In genomic region chr17:66075827-66076173, GRCm38 (mm10) we compare ENCODE assay signal across 8 mouse cellular contexts. TPM values are rescaled to one million over a fixed set of nuclear protein-coding genes. Genes with fewer than 3 reads are reported as not detected.
A peak's percentile ranks its signal among the peaks of the same experiment; 100 is the strongest.
DNase-seq lines count a peak whose midpoint lies in the region; ATAC-seq and TF ChIP-seq lines count a peak whose summit lies in the region.

No protein-coding gene starts in this region.

- no peak for ATAC-seq in kidney, embryonic 14.5 days (ENCODE audit: low FRiP score, low TSS enrichment)
- no peak for ATAC-seq in heart, embryonic 14.5 days (ENCODE audit: insufficient number of reproducible peaks, insufficient read depth, low FRiP score, low read depth)
- ATAC-seq in liver, postnatal 0 days: no peak

- peaks cover 6% of the 10 kb centered on the region; the same call in 1 of the 2 replicates for H3K4me1 ChIP-seq in kidney, embryonic 14.5 days (ENCODE audit: control insufficient read depth, insufficient read depth, low read length)
- H3K4me1 ChIP-seq in bone marrow macrophage, adult 2 months (ENCODE audit: control insufficient read depth, insufficient read depth, low read length): peaks cover 21% of the 10 kb centered on the region
- 0 out of 4 replicates have a peak, but pooled peaks cover 0 to 7% of the 10 kb centered on the region in 2 experiments for H3K4me1 ChIP-seq in heart, embryonic 14.5 days (ENCODE audit: control insufficient read depth in 2 of 2, insufficient read depth in 2 of 2, low read length in 2 of 2)
- H3K4me1 ChIP-seq in liver, postnatal 0 days (ENCODE audit: insufficient read depth): peaks cover 6% of the 10 kb centered on the region; the same call in 1 of the 2 replicates

- TF ChIP-seq CTCF in bone marrow macrophage, adult 2 months (IDR thresholded peaks at IDR 0.05; ENCODE audit: low read depth, low read length): no peak
- TF ChIP-seq CTCF in liver, postnatal 0 days (IDR thresholded peaks at IDR 0.05; ENCODE audit: low read depth): no peak

- H3K9ac ChIP-seq in kidney, embryonic 14.5 days (ENCODE audit: low read depth, low read length): peak overlapping the region; percentile 85
- peak overlapping the region; percentile 82 for H3K9ac ChIP-seq in heart, embryonic 14.5 days (ENCODE audit: low read length)
- H3K9ac ChIP-seq in liver, postnatal 0 days (replicated peaks): peak overlapping the region; percentile 82

- no peak for TF ChIP-seq EP300 in liver, postnatal 0 days (IDR thresholded peaks at IDR 0.05; ENCODE audit: low read depth)

- peaks cover 18% of the 10 kb centered on the region for H3K36me3 ChIP-seq in kidney, embryonic 14.5 days (ENCODE audit: control insufficient read depth, insufficient read depth, low read length)
- peaks cover 26% of the 10 kb centered on the region for H3K36me3 ChIP-seq in heart, embryonic 14.5 days (ENCODE audit: control insufficient read depth, insufficient read depth, low read length)
- H3K36me3 ChIP-seq in liver, postnatal 0 days (replicated peaks; ENCODE audit: insufficient read depth, low read length): peaks cover 13% of the 10 kb centered on the region

- H3K4me3 ChIP-seq in kidney, embryonic 14.5 days (ENCODE audit: low read length): peak overlapping the region; percentile 92
- peak overlapping the region; percentile 99 for H3K4me3 ChIP-seq in bone marrow macrophage, adult 2 months (ENCODE audit: insufficient read depth, low read length)
- peak overlapping the region; percentile 88 to 96 for H3K4me3 ChIP-seq in heart, embryonic 14.5 days (ENCODE audit: control insufficient read depth in 1 of 2, insufficient read depth in 1 of 2, low read depth in 1 of 2, low read length in 2 of 2)
- H3K4me3 ChIP-seq in liver, postnatal 0 days (ENCODE audit: low read depth, low read length): peak overlapping the region; percentile 88

- WGBS in kidney, embryonic 14.5 days: 7% methylated on average over 12 of the region's 12 CpGs
- WGBS in heart, embryonic 14.5 days: 9% methylated on average over 12 of the region's 12 CpGs
- WGBS in liver, postnatal 0 days (ENCODE audit: insufficient replicate concordance): 4% methylated on average over 12 of the region's 12 CpGs

- no peaks in the 10 kb centered on the region for H3K9me3 ChIP-seq in kidney, embryonic 14.5 days (ENCODE audit: control insufficient read depth, low read length)
- no peaks in the 10 kb centered on the region for H3K9me3 ChIP-seq in heart, embryonic 14.5 days (ENCODE audit: control insufficient read depth, low read length)
- no peaks in the 10 kb centered on the region for H3K9me3 ChIP-seq in liver, postnatal 0 days (ENCODE audit: low read length)

- peak overlapping the region; percentile 84 for H3K4me2 ChIP-seq in kidney, embryonic 14.5 days (replicated peaks; ENCODE audit: low read depth, low read length)
- H3K4me2 ChIP-seq in heart, embryonic 14.5 days (ENCODE audit: low read length): peak overlapping the region; percentile 77
- peak overlapping the region; percentile 79 for H3K4me2 ChIP-seq in liver, postnatal 0 days (ENCODE audit: low read depth, low read length)

- TF ChIP-seq POLR2A in bone marrow macrophage, adult 2 months (IDR thresholded peaks at IDR 0.05; ENCODE audit: borderline replicate concordance, low read depth, low read length): no peak

- no peaks in the 10 kb centered on the region for H3K27me3 ChIP-seq in kidney, embryonic 14.5 days (ENCODE audit: control insufficient read depth, insufficient read depth, low read length)
- no peaks in the 10 kb centered on the region for H3K27me3 ChIP-seq in heart, embryonic 14.5 days (ENCODE audit: control insufficient read depth, insufficient read depth, low read length)
- H3K27me3 ChIP-seq in liver, postnatal 0 days (ENCODE audit: insufficient read depth, low read length): no peaks in the 10 kb centered on the region

- H3K27ac ChIP-seq in kidney, embryonic 14.5 days (ENCODE audit: low read depth, low read length): no peak overlapping the region
- H3K27ac ChIP-seq in bone marrow macrophage, adult 2 months (ENCODE audit: insufficient read depth, low read depth, low read length): peak overlapping the region; percentile 84; the same call in 1 of the 2 replicates
- peak overlapping the region; percentile 82 to 87; a peak in 2 of 4 replicates for H3K27ac ChIP-seq in heart, embryonic 14.5 days (replicated peaks in 1 of 2; ENCODE audit: control insufficient read depth in 1 of 2, insufficient read depth in 1 of 2, low read depth in 2 of 2, low read length in 2 of 2)
- peak overlapping the region; percentile 98 for H3K27ac ChIP-seq in liver, postnatal 0 days (ENCODE audit: low read depth)

- no peak for DNase-seq in kidney, postnatal 4 days
- peak; percentile 23 for DNase-seq in liver, postnatal 0 days
- peak; percentile 37 for DNase-seq in retina, postnatal 7 days (ENCODE audit: low read depth, low spot score)
- DNase-seq in urinary bladder, postnatal 4 days (ENCODE audit: low spot score in 2 of 2): no peak
- DNase-seq in cerebellum, adult 11-12 months: no peak

RNA-seq across cellular contexts. Expression of gene Ankrd12, which starts 1.1 kb away (rescaled TPM):
- polyA plus RNA-seq in kidney, embryonic 14.5 days (2014; fragmentation: Nextera tagmentation; extraction: Ambion mirVana): 20.4 and 21.3 TPM in 2 replicates
- 28.3 and 32.6 TPM in 2 replicates for polyA plus RNA-seq in bone marrow macrophage, adult 2 months (2012; ENCODE audit: insufficient read depth, insufficient read length, missing spikeins)
- 18.4 and 22.0 TPM in 2 replicates for polyA plus RNA-seq in heart, embryonic 14.5 days (2014; fragmentation: Nextera tagmentation; extraction: Ambion mirVana)
- 7.9 and 8.2 TPM in 2 replicates for polyA plus RNA-seq in liver, postnatal 0 days (2015; fragmentation: Nextera tagmentation; extraction: Ambion mirVana)

RNA-seq across cellular contexts. Expression of gene Ndufv2, which starts 25.6 kb away (rescaled TPM):
- polyA plus RNA-seq in kidney, embryonic 14.5 days (2014; fragmentation: Nextera tagmentation; extraction: Ambion mirVana): 380 and 457 TPM in 2 replicates
- polyA plus RNA-seq in bone marrow macrophage, adult 2 months (2012; ENCODE audit: insufficient read depth, insufficient read length, missing spikeins): 141 and 150 TPM in 2 replicates
- 713 and 726 TPM in 2 replicates for polyA plus RNA-seq in heart, embryonic 14.5 days (2014; fragmentation: Nextera tagmentation; extraction: Ambion mirVana)
- polyA plus RNA-seq in liver, postnatal 0 days (2015; fragmentation: Nextera tagmentation; extraction: Ambion mirVana): 286 and 297 TPM in 2 replicates

RNA-seq across cellular contexts. Expression of gene Washc1, which starts 35.5 kb away (rescaled TPM):
- polyA plus RNA-seq in kidney, embryonic 14.5 days (2014; fragmentation: Nextera tagmentation; extraction: Ambion mirVana): 33.1 and 38.4 TPM in 2 replicates
- polyA plus RNA-seq in bone marrow macrophage, adult 2 months (2012; ENCODE audit: insufficient read depth, insufficient read length, missing spikeins): 53.9 and 54.6 TPM in 2 replicates
- polyA plus RNA-seq in heart, embryonic 14.5 days (2014; fragmentation: Nextera tagmentation; extraction: Ambion mirVana): 25.6 and 28.4 TPM in 2 replicates
- polyA plus RNA-seq in liver, postnatal 0 days (2015; fragmentation: Nextera tagmentation; extraction: Ambion mirVana): 12.0 and 13.2 TPM in 2 replicates

RNA-seq across cellular contexts. Expression of gene Ddx11, which starts 47.5 kb away (rescaled TPM):
- polyA plus RNA-seq in kidney, embryonic 14.5 days (2014; fragmentation: Nextera tagmentation; extraction: Ambion mirVana): 13.9 and 26.3 TPM in 2 replicates
- 6.6 and 8.3 TPM in 2 replicates for polyA plus RNA-seq in bone marrow macrophage, adult 2 months (2012; ENCODE audit: insufficient read depth, insufficient read length, missing spikeins)
- 8.7 and 11.1 TPM in 2 replicates for polyA plus RNA-seq in heart, embryonic 14.5 days (2014; fragmentation: Nextera tagmentation; extraction: Ambion mirVana)
- polyA plus RNA-seq in liver, postnatal 0 days (2015; fragmentation: Nextera tagmentation; extraction: Ambion mirVana): 1.9 and 2.0 TPM in 2 replicates

Comparison
In these comparisons a context has a peak if more than half of its experiments do, and no peak if none do; other contexts are left out.
1. DNase-seq: peak in liver, postnatal 0 days (single experiment) and retina, postnatal 7 days (single experiment); none in kidney, postnatal 4 days (0 of 2), urinary bladder, postnatal 4 days (0 of 2) and cerebellum, adult 11-12 months (single experiment).
2. Peak in every context shown above with its lines, with median percentiles within 50 percentile points of each other: H3K4me2 ChIP-seq, H3K4me3 ChIP-seq and H3K9ac ChIP-seq.